Mouse (Mus musculus) Muller cell, postnatal 12 days (primary cell): ENCODE measurements around the gene Clcn2.
"Not testable (repeated sequence)": the region's sequence is repeated elsewhere in the genome, so short reads cannot be mapped to it uniquely, and the experiment has no call there.

ENCODE experiments used
- DNase-seq: peaks from one replicate; pipeline ENCODE4 v3.0.0-alpha.2; 2015; ENCODE audit errors: inconsistent ontology term

Clcn2 gene

DNA sequence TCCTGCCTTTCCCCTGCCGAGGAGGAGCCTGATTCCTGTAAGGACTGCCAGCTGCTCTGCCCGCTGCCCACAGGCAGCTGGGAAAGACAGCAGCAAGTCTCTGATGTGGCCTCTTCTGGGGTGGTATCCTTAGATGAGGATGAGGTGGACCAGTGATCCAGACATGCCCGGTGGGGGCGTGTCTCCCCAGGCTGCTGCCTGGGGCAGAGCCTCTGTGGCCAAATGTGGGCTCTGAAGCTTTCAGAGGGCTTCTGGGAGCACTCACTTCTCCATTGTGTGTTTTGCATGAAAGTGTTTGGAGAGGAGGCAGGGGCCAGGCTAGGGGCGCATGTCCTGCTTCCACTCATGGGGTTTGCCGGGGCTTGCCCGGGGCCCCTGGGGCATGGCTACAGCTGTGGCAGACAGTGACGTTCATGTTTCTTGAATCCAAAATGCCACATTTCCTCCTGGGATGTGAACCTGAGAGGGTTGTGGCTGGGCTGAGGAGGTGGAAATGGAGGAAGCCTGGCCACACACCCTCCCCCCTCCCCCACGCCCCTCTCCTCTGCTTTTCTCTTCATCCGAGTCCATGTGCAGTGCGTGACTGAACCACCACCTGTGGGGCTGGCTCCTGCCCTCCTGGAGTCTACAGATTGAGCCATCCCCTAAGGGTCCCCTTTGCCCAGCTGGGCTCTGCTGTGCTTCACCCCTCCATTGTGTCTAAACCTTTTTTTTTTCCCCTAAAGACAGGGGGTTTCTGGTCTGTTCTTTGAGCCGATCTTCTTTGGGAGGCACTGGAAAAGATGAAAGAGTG lies 15.6 kb downstream of the Clcn2 start:
- DNase-seq, result peak; percentile 62

DNA sequence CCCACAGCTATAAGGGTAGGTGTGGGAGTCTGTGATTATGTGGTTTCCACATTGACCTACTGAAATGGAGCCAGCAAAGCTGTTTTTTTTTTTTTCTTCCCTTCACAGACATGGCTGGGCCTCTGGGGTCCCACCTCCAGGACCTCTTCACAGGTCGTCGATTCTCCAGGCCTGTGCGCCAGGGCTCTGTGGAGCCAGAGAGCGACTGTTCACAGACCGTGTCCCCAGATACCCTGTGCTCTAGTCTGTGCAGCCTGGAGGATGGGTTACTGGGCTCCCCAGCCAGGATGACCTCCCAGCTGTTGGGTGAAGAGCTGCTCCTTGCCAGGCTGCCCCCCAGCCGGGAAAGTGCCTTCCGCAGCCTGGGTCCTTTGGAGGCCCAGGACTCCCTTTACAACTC lies 16.2 kb downstream of the Clcn2 start:
- DNase-seq, result no peak

DNA sequence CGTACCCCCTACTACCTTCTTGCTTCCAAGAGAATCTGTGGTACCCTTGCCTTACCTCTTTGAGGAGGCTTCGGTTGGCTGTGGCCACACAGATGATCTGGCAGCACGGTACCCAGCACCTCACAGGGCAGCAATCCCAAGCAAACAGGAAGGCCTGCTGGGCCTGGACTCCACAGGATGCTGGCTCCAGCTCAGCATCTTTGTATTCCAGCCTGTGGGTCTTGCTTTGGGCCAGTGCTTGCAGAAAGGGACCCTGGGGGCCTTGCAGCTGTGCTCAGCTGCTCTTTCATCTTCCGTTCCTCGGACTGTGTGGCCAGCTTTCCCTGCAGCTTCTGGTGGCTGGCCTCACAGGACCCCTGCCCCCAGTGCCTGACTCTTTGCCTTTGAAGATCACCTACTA lies 17.5 kb downstream of the Clcn2 start:
- DNase-seq, result no peak

DNA sequence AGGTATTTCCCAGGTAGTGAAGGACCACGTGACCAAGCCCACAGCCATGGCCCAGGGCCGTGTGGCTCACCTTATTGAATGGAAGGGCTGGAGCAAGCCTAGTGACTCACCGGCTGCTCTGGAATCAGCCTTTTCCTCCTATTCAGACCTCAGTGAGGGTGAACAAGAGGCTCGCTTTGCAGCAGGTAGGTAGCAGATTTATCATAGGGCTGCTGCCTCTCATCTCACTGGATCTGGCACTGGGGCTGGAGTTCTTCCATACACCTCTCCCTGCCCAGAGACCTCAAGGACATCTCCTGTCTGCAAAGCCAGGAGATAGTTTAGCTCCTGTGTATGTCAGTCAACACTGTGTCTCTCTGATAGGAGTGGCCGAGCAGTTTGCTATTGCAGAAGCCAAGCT lies 18.3 kb downstream of the Clcn2 start:
- no peak for DNase-seq

DNA sequence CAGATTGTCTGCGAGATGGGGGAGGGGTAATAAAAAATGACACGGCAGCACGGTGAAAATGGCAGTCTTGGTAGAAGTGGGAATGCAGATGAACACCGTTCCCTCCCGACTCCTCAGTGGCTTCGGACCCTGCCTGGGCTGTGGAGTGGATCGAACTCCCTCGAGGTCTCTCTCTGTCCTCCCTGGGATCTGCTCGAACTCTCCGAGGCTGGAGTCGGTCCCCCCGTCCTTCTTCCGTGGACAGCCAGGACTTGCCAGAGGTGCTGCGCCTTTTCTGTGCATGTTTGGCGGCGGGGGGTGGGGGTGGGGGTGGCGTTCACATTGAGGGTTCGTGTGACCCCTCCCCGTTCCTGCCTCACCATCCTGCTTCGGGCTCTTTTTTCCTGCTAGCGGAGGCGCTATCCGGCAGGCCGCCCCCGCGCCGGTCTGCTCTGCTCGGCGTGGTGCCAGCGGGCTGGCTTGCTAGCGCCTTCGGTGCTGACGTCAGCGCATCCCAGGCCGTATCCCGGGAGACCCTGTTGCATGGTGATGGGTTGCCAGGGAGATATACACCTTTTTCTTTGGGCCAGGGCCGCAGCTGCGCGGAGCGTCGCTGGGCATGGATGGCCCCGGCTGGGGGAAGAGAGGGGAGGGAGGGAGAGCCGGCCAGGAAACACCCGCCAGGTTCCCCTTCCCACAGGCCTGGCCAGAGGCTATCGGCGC lies 21.8 kb downstream of the Clcn2 start:
- peak; percentile 90 for DNase-seq

DNA sequence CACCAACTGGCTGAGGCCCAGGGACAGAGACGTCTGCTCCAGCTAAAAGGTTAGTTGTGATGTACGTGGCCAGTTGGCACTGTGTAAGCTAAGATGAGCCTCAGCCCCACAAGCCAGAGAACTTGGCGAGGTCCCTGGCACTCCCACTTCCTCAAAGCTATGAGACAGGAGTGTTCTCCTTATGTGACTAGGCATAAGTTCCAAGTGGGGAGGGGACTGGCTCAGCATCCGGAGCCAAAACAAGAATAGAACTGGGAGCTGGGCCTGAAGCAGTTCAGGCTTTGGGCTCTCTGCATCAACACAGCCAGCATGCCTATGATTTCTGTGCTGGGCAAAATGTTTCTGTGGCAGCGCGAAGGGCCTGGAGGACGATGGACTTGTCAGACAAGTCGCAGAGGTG lies 22.8 kb downstream of the Clcn2 start:
- DNase-seq, result no peak

DNA sequence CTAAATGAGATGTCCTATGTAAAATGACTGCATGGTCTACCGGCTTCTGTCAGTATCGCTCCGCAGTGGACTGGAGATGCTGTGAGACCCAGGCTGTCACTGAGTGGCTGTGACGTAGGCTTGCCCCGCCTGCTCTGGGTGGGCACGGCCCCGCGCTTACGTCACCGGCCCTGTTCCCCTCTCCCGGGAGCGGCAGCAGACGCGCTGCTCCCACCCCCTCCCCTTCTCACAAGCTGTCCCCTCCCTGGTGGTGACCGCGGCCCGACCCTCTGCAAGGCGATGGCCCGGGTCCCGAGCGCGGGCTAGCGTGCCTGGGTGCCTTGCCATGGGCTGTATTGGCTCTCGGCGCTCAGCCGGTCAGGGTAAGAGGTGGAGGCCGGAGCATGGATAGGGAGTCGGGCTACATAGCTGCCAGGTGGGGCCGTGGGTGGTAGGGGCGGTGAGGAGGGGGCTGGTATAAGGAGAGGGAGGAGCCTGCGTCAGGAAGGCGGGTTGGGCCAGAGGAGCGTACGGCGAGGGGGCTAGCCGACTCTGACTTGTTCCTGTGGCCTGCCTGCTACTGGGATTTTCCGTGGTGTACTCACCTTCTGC lies 24.3 kb downstream of the Clcn2 start, which contains the start of gene Fam131a:
Fam131a (plus strand) TSS at position 131 of the 591 bp plus-strand sequence.
- DNase-seq, result peak; percentile 95

DNA sequence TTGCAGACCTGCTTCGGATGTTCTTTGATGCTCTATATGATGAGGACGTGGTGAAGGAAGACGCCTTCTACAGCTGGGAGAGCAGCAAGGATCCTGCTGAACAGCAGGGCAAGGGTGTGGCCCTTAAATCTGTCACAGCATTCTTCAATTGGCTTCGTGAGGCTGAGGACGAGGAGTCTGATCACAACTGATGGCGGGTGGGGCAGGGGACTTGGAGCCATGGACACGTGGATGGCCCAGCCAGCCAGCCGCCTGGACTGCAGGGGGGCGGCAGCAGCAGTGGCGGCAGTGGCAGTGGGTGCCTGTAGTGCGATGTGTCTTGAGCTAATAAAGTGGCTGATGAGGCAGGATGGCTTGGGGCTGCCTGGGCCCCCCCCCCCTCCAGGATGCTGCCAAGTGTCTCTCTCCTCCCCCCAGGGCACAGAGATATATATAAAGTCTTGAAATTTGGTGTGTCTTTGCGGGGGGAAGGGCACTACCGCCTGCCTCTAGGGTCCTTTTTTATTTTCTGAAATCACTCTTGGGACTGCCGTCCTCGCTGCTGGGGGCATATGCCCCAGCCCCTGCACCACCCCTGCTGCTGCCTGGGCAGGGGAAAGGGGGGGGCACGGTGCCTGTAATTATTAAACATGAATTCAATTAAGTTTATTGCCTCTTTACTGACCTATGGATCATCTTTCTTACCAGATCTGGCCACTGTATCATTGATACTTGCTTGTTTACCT lies 25.1 kb downstream of the Clcn2 start:
- DNase-seq, result no peak

DNA sequence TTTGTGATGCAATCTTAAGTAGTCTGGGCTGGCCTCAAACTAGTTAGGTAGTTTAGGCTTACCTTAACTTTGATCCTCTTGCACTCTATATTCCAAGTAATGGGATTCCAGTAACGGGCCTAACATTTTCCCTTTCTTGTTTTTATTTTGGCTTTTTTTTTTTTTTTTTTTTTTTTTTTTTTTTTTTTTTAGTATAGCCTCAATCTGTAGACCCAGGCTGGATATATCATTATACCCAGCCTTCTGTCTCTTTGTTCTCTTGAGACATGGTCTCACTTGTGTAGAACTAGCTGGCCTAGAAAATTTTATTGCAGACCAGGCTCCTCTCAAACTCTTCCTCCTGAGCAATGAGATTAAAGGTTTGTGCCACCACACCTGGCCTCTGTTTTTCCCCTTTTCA lies 25.9 kb downstream of the Clcn2 start:
- no peak for DNase-seq

GRCm38 (mm10) chr16:20690774-20691173 lies 26.8 kb downstream of the Clcn2 start:
- no peak for DNase-seq

DNA sequence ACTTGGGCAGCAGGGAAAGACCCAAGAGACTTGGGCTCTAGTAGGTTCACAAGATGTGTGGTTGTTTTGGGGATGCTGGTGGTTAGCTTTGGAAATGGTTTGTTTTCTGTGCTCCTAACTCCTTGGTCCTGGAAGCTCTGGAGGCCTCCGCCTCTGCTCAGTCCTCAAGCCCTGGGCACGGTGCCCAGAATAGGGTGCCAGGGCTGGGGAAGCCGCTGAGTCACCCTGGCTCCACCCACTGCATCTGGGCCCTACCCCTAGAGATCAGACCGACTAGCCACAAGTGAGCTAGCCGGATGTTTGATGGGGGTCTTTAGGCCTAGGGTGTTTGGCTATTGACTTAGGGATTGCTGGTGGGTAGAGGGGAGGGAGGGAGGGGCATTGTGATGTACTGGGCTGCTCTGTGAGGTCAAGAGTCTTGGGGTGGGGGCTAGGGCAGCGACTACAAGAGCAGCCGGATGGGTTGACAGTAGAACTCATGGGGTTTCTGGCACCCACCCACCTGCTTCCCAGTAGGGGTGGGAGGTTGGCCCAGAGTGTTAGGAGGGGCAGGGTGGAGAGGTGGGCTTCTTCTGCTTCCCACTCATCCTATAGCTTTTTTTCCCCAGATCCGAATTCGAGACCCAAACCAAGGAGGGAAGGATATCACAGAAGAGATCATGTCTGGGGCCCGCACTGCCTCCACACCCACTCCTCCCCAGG lies 39.4 kb downstream of the Clcn2 start:
- peak; percentile 94 for DNase-seq

DNA sequence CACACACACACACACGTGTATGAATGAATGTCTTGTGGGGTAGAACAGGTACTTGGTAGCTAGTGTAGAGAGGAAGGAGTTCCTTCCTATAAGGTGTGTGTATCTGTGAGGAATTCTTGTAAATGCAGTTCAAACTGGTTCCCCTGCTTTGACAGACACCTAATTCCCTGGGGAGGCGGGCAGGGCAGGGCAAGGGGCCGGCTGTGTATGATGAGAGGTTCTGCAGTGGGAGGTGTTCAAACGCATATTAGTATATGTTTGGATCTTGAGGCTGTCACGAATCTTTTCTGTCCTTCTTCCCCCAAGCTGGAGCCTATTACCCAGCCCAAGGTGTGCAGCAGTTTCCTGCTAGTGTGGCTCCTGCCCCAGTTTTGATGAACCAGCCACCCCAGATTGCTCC lies 40.2 kb downstream of the Clcn2 start:
- no peak for DNase-seq

DNA sequence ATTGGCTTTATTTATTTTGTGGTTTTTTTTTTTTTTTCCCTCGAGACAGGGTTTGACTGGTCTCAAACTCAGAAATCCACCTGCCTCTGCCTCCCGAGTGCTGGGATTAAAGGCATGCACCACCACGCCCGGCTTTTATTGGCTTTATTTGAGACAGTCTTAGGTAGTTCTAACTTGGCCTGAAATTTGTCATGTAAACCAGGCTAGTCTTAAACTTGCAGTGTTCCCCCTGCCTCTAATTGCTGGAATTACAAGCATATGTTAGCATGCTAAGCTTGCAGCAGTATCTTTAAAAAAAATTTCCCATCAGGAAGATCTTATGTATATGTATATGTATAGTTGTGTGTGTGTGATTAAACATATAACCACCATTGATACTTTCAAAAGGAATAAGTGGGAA lies 40.8 kb downstream of the Clcn2 start:
- no peak for DNase-seq

DNA sequence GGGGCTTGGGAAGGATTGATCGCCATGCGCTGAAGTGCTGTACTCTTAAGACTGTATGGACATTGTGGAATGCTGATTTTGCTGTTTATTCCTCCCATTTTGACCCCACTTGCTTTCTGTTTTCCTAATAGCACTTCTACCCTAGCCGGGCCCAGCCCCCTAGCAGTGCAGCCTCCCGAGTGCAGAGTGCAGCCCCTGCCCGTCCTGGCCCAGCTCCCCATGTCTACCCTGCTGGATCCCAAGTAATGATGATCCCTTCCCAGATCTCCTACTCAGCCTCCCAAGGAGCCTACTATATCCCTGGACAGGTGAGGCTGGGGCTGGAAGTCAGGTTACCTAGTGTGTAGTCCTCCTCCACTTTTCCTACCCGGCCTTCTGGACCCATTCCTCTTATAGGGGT lies 42.3 kb downstream of the Clcn2 start:
- DNase-seq, result no peak

GRCm38 (mm10) chr16:20673706-20674303 lies 43.7 kb downstream of the Clcn2 start:
- DNase-seq, result no peak

- no peak for DNase-seq
These were observed 44.4 kb downstream of the Clcn2 start for GRCm38 (mm10) chr16:20672965-20673705.

DNA sequence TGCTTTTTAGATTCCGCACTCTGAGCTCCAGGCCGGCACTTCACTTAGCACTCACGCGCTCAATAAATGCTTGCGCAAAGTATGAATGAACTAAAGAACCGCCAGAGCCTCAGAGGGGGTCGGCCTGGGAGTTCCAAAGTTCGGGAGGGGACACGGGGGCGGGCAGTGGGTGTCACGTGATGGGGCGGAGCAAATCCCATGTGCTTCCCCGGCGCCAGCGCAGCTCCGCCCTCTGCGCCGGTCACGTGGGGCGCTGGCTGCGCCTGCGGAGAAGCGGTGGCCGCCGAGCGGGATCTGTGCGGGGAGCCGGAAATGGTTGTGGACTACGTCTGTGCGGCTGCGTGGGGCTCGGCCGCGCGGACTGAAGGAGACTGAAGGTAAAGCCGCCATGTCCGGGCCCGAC lies 45.0 kb downstream of the Clcn2 start:
- DNase-seq, result peak; percentile 96

GRCm38 (mm10) chr16:20671886-20672285 lies 45.7 kb downstream of the Clcn2 start:
- DNase-seq, result no peak

- DNase-seq, result no peak
These were observed 47.3 kb downstream of the Clcn2 start for GRCm38 (mm10) chr16:20670291-20670690.

- not testable (repeated sequence) for DNase-seq
These were observed 49.5 kb downstream of the Clcn2 start, which contains the start of gene Eif4g1 for GRCm38 (mm10) chr16:20668013-20668412. Eif4g1 (plus strand) TSS chr16:20668313.
